Comparison of ENCODE assay signal across 21 mouse cellular contexts in genomic region chr7:49017794-49018193, GRCm38 (mm10).
A peak's percentile ranks its signal among the peaks of the same experiment; 100 is the strongest.
DNase-seq lines count a peak whose midpoint lies in the region; ATAC-seq and TF ChIP-seq lines count a peak whose summit lies in the region.
"Had no signal": no experiment of that assay in that cellular context is flagged by ENCODE, and none has a peak within 500 bp of the region (broad histone marks: within the 10 kb centered on the region; RNA-seq: fewer than 3 reads in every experiment).

No protein-coding gene starts in this region.

- no peak for DNase-seq in hindbrain, embryonic 11.5 days (ENCODE audit: low spot score)
- DNase-seq in hindbrain, postnatal 0 days (ENCODE audit: low spot score), result no peak
- DNase-seq in lung, postnatal 0 days (ENCODE audit: low spot score), result no peak
- DNase-seq in lung, postnatal 4 days, result no peak
- no peak for DNase-seq in gastrocnemius, adult 2 months
- DNase-seq: adrenal gland, postnatal 14 days; cerebellum, adult 11-12 months; embryo, embryonic 11 days; forebrain, postnatal 0 days; heart, postnatal 10 days; liver, postnatal 0 days; lung, postnatal 36 days; right cerebral cortex, postnatal 14 days; spleen, adult 18-20 months; thymus, postnatal 36 days had no signal

- peak overlapping the region; percentile 81 for H3K27ac ChIP-seq in hindbrain, embryonic 11.5 days (ENCODE audit: low read depth, low read length)
- no peak overlapping the region for H3K27ac ChIP-seq in hindbrain, postnatal 0 days
- no peak overlapping the region for H3K27ac ChIP-seq in lung, postnatal 0 days (ENCODE audit: low read length)
- H3K27ac ChIP-seq in midbrain, embryonic 12.5 days (replicated peaks), result peak overlapping the region; percentile 67
- H3K27ac ChIP-seq in neural tube, embryonic 15.5 days (replicated peaks), result peak overlapping the region; percentile 14; the same call in 1 of the 2 replicates
- H3K27ac ChIP-seq in gastrocnemius, adult 2 months, result no peak overlapping the region
- H3K27ac ChIP-seq: heart, embryonic 10.5 days; kidney, postnatal 0 days; limb, embryonic 10.5 days had no signal

- no peak overlapping the region for H3K4me2 ChIP-seq in hindbrain, embryonic 11.5 days (replicated peaks; ENCODE audit: low read depth, low read length)
- no peak overlapping the region for H3K4me2 ChIP-seq in hindbrain, postnatal 0 days (ENCODE audit: low read depth, low read length)
- H3K4me2 ChIP-seq in lung, postnatal 0 days (replicated peaks; ENCODE audit: low read depth, low read length), result no peak overlapping the region
- no peak overlapping the region for H3K4me2 ChIP-seq in midbrain, embryonic 12.5 days (replicated peaks)
- no peak overlapping the region for H3K4me2 ChIP-seq in neural tube, embryonic 15.5 days

- intact Hi-C loops in gastrocnemius, adult 2 months (cut with DNase I), result no loop called here

- H3K4me1 ChIP-seq in hindbrain, embryonic 11.5 days (replicated peaks; ENCODE audit: control insufficient read depth, insufficient read depth, low read length), result peaks cover 3% of the 10 kb centered on the region; the same call in 1 of the 2 replicates
- peaks cover 14% of the 10 kb centered on the region for H3K4me1 ChIP-seq in hindbrain, postnatal 0 days (ENCODE audit: insufficient read depth, low read length)
- no peaks in the 10 kb centered on the region for H3K4me1 ChIP-seq in lung, postnatal 0 days (ENCODE audit: insufficient read depth, low read depth, low read length)
- peaks cover 37% of the 10 kb centered on the region; the same call in 1 of the 2 replicates for H3K4me1 ChIP-seq in midbrain, embryonic 12.5 days
- peaks cover 61% of the 10 kb centered on the region for H3K4me1 ChIP-seq in neural tube, embryonic 15.5 days

- H3K9me3 ChIP-seq in hindbrain, embryonic 11.5 days (ENCODE audit: control insufficient read depth, low read length), result no peaks in the 10 kb centered on the region
- no peaks in the 10 kb centered on the region for H3K9me3 ChIP-seq in hindbrain, postnatal 0 days (ENCODE audit: low read length)
- H3K9me3 ChIP-seq in lung, postnatal 0 days (ENCODE audit: low read length), result no peaks in the 10 kb centered on the region
- H3K9me3 ChIP-seq in midbrain, embryonic 12.5 days, result no peaks in the 10 kb centered on the region
- no peaks in the 10 kb centered on the region for H3K9me3 ChIP-seq in neural tube, embryonic 15.5 days (replicated peaks)
- H3K9me3 ChIP-seq: heart, embryonic 10.5 days; limb, embryonic 10.5 days had no signal

- TF ChIP-seq CTCF in hindbrain, postnatal 0 days (IDR thresholded peaks at IDR 0.05; ENCODE audit: low read depth), result no peak
- TF ChIP-seq CTCF in lung, postnatal 0 days (IDR thresholded peaks at IDR 0.05), result no peak
- no peak for TF ChIP-seq CTCF in gastrocnemius, adult 2 months (IDR thresholded peaks at IDR 0.05)

- ATAC-seq in hindbrain, embryonic 11.5 days (ENCODE audit: low FRiP score), result no peak
- ATAC-seq in hindbrain, postnatal 0 days, result no peak
- ATAC-seq in lung, postnatal 0 days, result peak; percentile 28
- no peak for ATAC-seq in midbrain, embryonic 12.5 days (ENCODE audit: low FRiP score, low read depth)
- no peak for ATAC-seq in neural tube, embryonic 15.5 days (ENCODE audit: low FRiP score)
- ATAC-seq: forebrain, postnatal 0 days; liver, postnatal 0 days had no signal

- no peaks in the 10 kb centered on the region for H3K36me3 ChIP-seq in hindbrain, embryonic 11.5 days (ENCODE audit: control insufficient read depth, insufficient read depth, low read length)
- H3K36me3 ChIP-seq in hindbrain, postnatal 0 days (ENCODE audit: insufficient read depth, low read length), result no peaks in the 10 kb centered on the region
- no peaks in the 10 kb centered on the region for H3K36me3 ChIP-seq in lung, postnatal 0 days (ENCODE audit: insufficient read depth, low read length)
- H3K36me3 ChIP-seq in midbrain, embryonic 12.5 days, result no peaks in the 10 kb centered on the region
- no peaks in the 10 kb centered on the region for H3K36me3 ChIP-seq in neural tube, embryonic 15.5 days
- H3K36me3 ChIP-seq: G1E; heart, embryonic 10.5 days; limb, embryonic 10.5 days had no signal

- H3K27me3 ChIP-seq in hindbrain, embryonic 11.5 days (ENCODE audit: control insufficient read depth, insufficient read depth, low read length), result no peaks in the 10 kb centered on the region
- no peaks in the 10 kb centered on the region for H3K27me3 ChIP-seq in hindbrain, postnatal 0 days (ENCODE audit: insufficient read depth, low read length)
- no peaks in the 10 kb centered on the region for H3K27me3 ChIP-seq in lung, postnatal 0 days (replicated peaks; ENCODE audit: insufficient read depth, low read length)
- 0 out of 2 replicates have a peak, but pooled peaks cover 7% of the 10 kb centered on the region for H3K27me3 ChIP-seq in midbrain, embryonic 12.5 days
- H3K27me3 ChIP-seq in neural tube, embryonic 15.5 days (replicated peaks), result no peaks in the 10 kb centered on the region

- 80% methylated on average over 5 of the region's 5 CpGs for WGBS in hindbrain, embryonic 11.5 days
- 74% methylated on average over 5 of the region's 5 CpGs for WGBS in hindbrain, postnatal 0 days
- 74% methylated on average over 5 of the region's 5 CpGs for whole genome bisulfite sequencing in lung, postnatal 0 days
- 80% methylated on average over 5 of the region's 5 CpGs for WGBS in midbrain, embryonic 12.5 days
- WGBS in neural tube, embryonic 15.5 days, result 55% methylated on average over 5 of the region's 5 CpGs

- TF ChIP-seq EP300 in lung, postnatal 0 days (IDR thresholded peaks at IDR 0.05), result no peak

- H3K9ac ChIP-seq in hindbrain, embryonic 11.5 days (ENCODE audit: low read depth, low read length), result no peak overlapping the region
- no peak overlapping the region for H3K9ac ChIP-seq in hindbrain, postnatal 0 days (replicated peaks; ENCODE audit: low read length)
- no peak overlapping the region for H3K9ac ChIP-seq in lung, postnatal 0 days (replicated peaks; ENCODE audit: low read depth)
- peak overlapping the region; percentile 11; the same call in 1 of the 2 replicates for H3K9ac ChIP-seq in midbrain, embryonic 12.5 days (replicated peaks)
- no peak overlapping the region for H3K9ac ChIP-seq in neural tube, embryonic 15.5 days (replicated peaks)
- H3K9ac ChIP-seq: forebrain, postnatal 0 days; liver, postnatal 0 days had no signal

- no peak overlapping the region for H3K4me3 ChIP-seq in hindbrain, embryonic 11.5 days (ENCODE audit: low read depth, low read length)
- H3K4me3 ChIP-seq in hindbrain, postnatal 0 days (ENCODE audit: low read length), result no peak overlapping the region
- H3K4me3 ChIP-seq in lung, postnatal 0 days (ENCODE audit: low read depth, low read length), result no peak overlapping the region
- H3K4me3 ChIP-seq in midbrain, embryonic 12.5 days, result no peak overlapping the region
- H3K4me3 ChIP-seq in neural tube, embryonic 15.5 days (replicated peaks), result no peak overlapping the region
- no peak overlapping the region for H3K4me3 ChIP-seq in gastrocnemius, adult 2 months
- H3K4me3 ChIP-seq: heart, embryonic 10.5 days; limb, embryonic 10.5 days had no signal

Comparison
In these comparisons a context has a peak if more than half of its experiments do, and no peak if none do; other contexts are left out.
1. H3K27ac ChIP-seq: peak in hindbrain, embryonic 11.5 days (single experiment), midbrain, embryonic 12.5 days (single experiment) and neural tube, embryonic 15.5 days (single experiment); none in hindbrain, postnatal 0 days (single experiment), lung, postnatal 0 days (single experiment) and gastrocnemius, adult 2 months (single experiment).